Mouse (Mus musculus) ES-E14 (cell line): ENCODE results near the gene Tent5d. TPM values are rescaled to one million over a fixed set of nuclear protein-coding genes. Genes with fewer than 3 reads are reported as not detected.
A peak's percentile ranks its signal among the peaks of the same experiment; 100 is the strongest.

Experiments used
- DNase-seq: peaks from one replicate; pipeline ENCODE4 v3.0.0-alpha.2; 2013; ENCODE audit warnings: low read depth, low spot score
- H3K27ac ChIP-seq: 2 replicates; pipeline ENCODE4 v1.5.1; 2012; ENCODE audit warnings: low read depth, mild to moderate bottlenecking, low read length, moderate library complexity, mixed read lengths; ENCODE audit not compliant: poor library complexity, insufficient read depth, severe bottlenecking
- H3K36me3 ChIP-seq: 2 replicates; pipeline ENCODE4 v1.6.1; 2012; ENCODE audit warnings: mild to moderate bottlenecking, low read length, moderate library complexity, mixed read lengths; ENCODE audit not compliant: control insufficient read depth, poor library complexity, insufficient read depth, severe bottlenecking
- H3K4me1 ChIP-seq, 2 experiments: fragments of 150-350 bp in 1 of 2; sonication (generic) in 1 of 2; 2 replicates each; pipeline ENCODE4 v1.6.1; 2012; ENCODE audit warnings: low read length in 2 of 2, mild to moderate bottlenecking in 1 of 2, mixed read lengths in 1 of 2; ENCODE audit not compliant: control insufficient read depth in 2 of 2, insufficient read depth in 2 of 2, poor library complexity in 1 of 2
- H3K4me3 ChIP-seq, 2 experiments: fragments of 150-350 bp in 1 of 2; sonication (generic) in 1 of 2; 2 replicates each; pipeline ENCODE4 v1.5.1; 2012; ENCODE audit warnings: low read length in 2 of 2, low read depth in 1 of 2, mild to moderate bottlenecking in 1 of 2, mixed read lengths in 1 of 2; ENCODE audit not compliant: insufficient read depth in 1 of 2, poor library complexity in 1 of 2, severe bottlenecking in 1 of 2
- H3K9ac ChIP-seq: 2 replicates; pipeline ENCODE4 v1.6.1; 2012; ENCODE audit warnings: low read depth, mild to moderate bottlenecking, low read length, mixed read lengths; ENCODE audit not compliant: poor library complexity, insufficient read depth, severe bottlenecking
- H3K9me3 ChIP-seq: fragments of 150-350 bp; sonication (generic); 2 replicates; pipeline ENCODE4 v1.6.1; 2012; ENCODE audit warnings: low read depth, mild to moderate bottlenecking, low read length; ENCODE audit not compliant: control insufficient read depth, insufficient read depth
- CHD2 ChIP-seq: IDR thresholded peaks from 2 replicates; pipeline ENCODE4 v1.6.1; 2014; ENCODE audit warnings: mild to moderate bottlenecking, low read depth, low read length, inconsistent platforms
- HCFC1 ChIP-seq: IDR thresholded peaks from 2 replicates; pipeline ENCODE4 v1.6.1; 2012; ENCODE audit warnings: low read length, inconsistent platforms, borderline replicate concordance; ENCODE audit not compliant: insufficient read depth
- MAFK ChIP-seq: IDR thresholded peaks from 2 replicates; pipeline ENCODE4 v1.6.1; 2014; ENCODE audit warnings: mild to moderate bottlenecking, low read depth, low read length, inconsistent platforms; ENCODE audit not compliant: insufficient read depth
- ZC3H11A ChIP-seq: IDR thresholded peaks from 2 replicates; pipeline ENCODE4 v1.6.1; 2012; ENCODE audit warnings: low read depth, mild to moderate bottlenecking, inconsistent platforms, low read length, borderline replicate concordance
- ZNF384 ChIP-seq: IDR thresholded peaks from 2 replicates; pipeline ENCODE4 v1.6.1; 2012; ENCODE audit warnings: low read depth, low read length, inconsistent platforms
- in situ Hi-C, 2 experiments: fragments of 600-800 bp; cut with MboI; formaldehyde crosslinking; loops; one replicate each; pipeline ENCODE4 v1.15.1; 2025; ENCODE audit warnings: low sequenced_read_pairs in 2 of 2, inconsistent platforms in 1 of 2; ENCODE audit not compliant: unreplicated experiment in 2 of 2
- total RNA-seq: library from RNA; depleted of rRNA; stranded (reverse); fragments of 300-350 nt; gene quantifications from 2 replicates; pipeline ENCODE4 v1.2.3, GENCODE M21; 2012

Gene Tent5d
- total RNA-seq, 1 experiment = 0.49 TPM

GRCm38 (mm10) chrX:107796919-107797318 is 4.5 kb downstream of the Tent5d start:
- no peaks in the 10 kb centered on the region for H3K4me1 ChIP-seq
- TF ChIP-seq ZC3H11A (no peak), HCFC1 (no peak), CHD2 (no peak), MAFK (no peak), ZNF384 (no peak)
- no peak for DNase-seq
- H3K36me3 ChIP-seq = no peaks in the 10 kb centered on the region
- no peaks in the 10 kb centered on the region for H3K9me3 ChIP-seq
- no peak overlapping the region for H3K27ac ChIP-seq
- no peak overlapping the region for H3K4me3 ChIP-seq
- in situ Hi-C loops = no loop called here
- no peak overlapping the region for H3K9ac ChIP-seq

GRCm38 (mm10) chrX:107812120-107812519 is 19.7 kb downstream of the Tent5d start:
- in situ Hi-C loops = no loop called here
- H3K27ac ChIP-seq = no peak overlapping the region
- TF ChIP-seq HCFC1 = no peak
- no peak for TF ChIP-seq MAFK
- TF ChIP-seq ZNF384 = no peak

GRCm38 (mm10) chrX:107815502-107816217 is 23.3 kb downstream of the Tent5d start:
- DNase-seq = no peak
- Histone ChIP-seq H3K4me1 (no peaks in the 10 kb centered on the region; a peak in 1 of 4 replicates), H3K36me3 (no peaks in the 10 kb centered on the region), H3K9me3 (no peaks in the 10 kb centered on the region), H3K27ac (no peak overlapping the region), H3K9ac (peak overlapping the region; percentile 70), H3K4me3 (peak overlapping the region; percentile 54 to 72; a peak in 3 of 4 replicates)
- in situ Hi-C loops = no loop called here
- TF ChIP-seq HCFC1 (no peak), CHD2 (no peak), ZC3H11A (no peak), MAFK (no peak), ZNF384 (0 out of 2 replicates have a peak, but pooled peaks have one; percentile 13)

More at GRCm38 (mm10) chrX:107812120-107812519, 19.7 kb downstream of the Tent5d start:
- no peaks in the 10 kb centered on the region; a peak in 1 of 4 replicates for H3K4me1 ChIP-seq
- no peak overlapping the region for H3K4me3 ChIP-seq
- no peak for DNase-seq
- no peaks in the 10 kb centered on the region for H3K9me3 ChIP-seq
- no peaks in the 10 kb centered on the region for H3K36me3 ChIP-seq
- H3K9ac ChIP-seq = no peak overlapping the region

- no peaks in the 10 kb centered on the region for H3K36me3 ChIP-seq
- TF ChIP-seq ZC3H11A = no peak
- no peak for TF ChIP-seq ZNF384
- no peak for TF ChIP-seq HCFC1
- no peak for TF ChIP-seq MAFK
- no peak for TF ChIP-seq CHD2
- H3K4me3 ChIP-seq = peak within 1 kb of the TSS; percentile 54 to 72; a peak in 3 of 4 replicates
- peak; percentile 54 for DNase-seq
- H3K27ac ChIP-seq = no peak within 1 kb of the TSS
- in situ Hi-C loops = no loop called here
- H3K9ac ChIP-seq = peak within 1 kb of the TSS; percentile 70
- no peaks in the 10 kb centered on the region for H3K9me3 ChIP-seq
- no peaks in the 10 kb centered on the region; a peak in 1 of 4 replicates for H3K4me1 ChIP-seq
Observed at GRCm38 (mm10) chrX:107816218-107816554, 23.8 kb downstream of the Tent5d start, which contains the start of gene 2610002M06Rik. Gene 2610002M06Rik, minus strand, starts transcription at chrX:107816334.

GRCm38 (mm10) chrX:107816726-107817125 is 24.3 kb downstream of the Tent5d start:
- no peak overlapping the region for H3K4me3 ChIP-seq
- in situ Hi-C loops = no loop called here
- no peak for DNase-seq

More at GRCm38 (mm10) chrX:107816726-107817125, 24.3 kb downstream of the Tent5d start:
- no peaks in the 10 kb centered on the region; a peak in 1 of 4 replicates for H3K4me1 ChIP-seq
- no peaks in the 10 kb centered on the region for H3K36me3 ChIP-seq
- no peaks in the 10 kb centered on the region for H3K9me3 ChIP-seq
- TF ChIP-seq HCFC1 = no peak
- no peak for TF ChIP-seq MAFK
- no peak for TF ChIP-seq ZNF384
- TF ChIP-seq CHD2 = no peak
- no peak for TF ChIP-seq ZC3H11A
- no peak overlapping the region for H3K9ac ChIP-seq
- no peak overlapping the region for H3K27ac ChIP-seq
